In the genomic region with DNA sequence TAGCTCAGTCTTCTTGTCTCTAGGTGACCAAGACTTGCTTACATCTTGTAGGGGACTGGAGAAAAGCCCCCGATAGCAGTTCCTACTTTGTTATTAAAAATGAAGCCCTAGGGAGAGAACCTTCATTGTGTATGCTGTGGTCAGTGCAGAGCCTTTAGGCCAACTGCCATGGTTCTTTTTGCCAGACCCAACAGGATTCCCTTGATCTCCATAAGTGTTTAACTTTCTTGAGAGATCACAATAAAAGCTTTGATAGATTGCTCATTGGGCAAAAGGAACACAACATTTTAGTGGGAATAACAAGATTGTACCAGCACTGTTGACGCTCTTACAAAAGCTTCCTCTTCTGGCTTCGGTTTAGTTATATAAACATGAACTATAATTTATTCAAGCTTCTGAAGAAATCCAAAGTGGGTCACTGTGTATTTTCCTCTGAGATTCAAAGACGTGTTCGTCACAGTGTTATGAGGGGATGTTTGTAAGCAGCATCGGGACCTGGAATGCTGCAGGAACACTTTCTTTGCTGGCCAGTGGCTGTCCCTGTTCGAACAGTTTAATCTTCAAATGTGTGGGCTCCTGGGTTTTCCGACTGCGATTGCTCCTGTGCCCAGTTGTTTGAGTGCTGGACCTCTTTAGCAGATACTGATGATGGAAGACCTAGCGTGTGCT, we compare ENCODE assay signal across 23 mouse cellular contexts. TPM values are rescaled to one million over a fixed set of nuclear protein-coding genes. Genes with fewer than 3 reads are reported as not detected.
DNase-seq lines count a peak whose midpoint lies in the region; ATAC-seq and TF ChIP-seq lines count a peak whose summit lies in the region.
"Had no signal": no experiment of that assay in that cellular context is flagged by ENCODE, and none has a peak within 500 bp of the region (broad histone marks: within the 10 kb centered on the region; RNA-seq: fewer than 3 reads in every experiment).

No protein-coding gene starts in this region.

- peak; percentile 13 for DNase-seq in cerebellum, adult 9-10 months
- no peak for DNase-seq in cerebellum, postnatal 36 days
- DNase-seq in kidney, postnatal 0 days (ENCODE audit: low spot score): peak; percentile 49
- no peak for DNase-seq in kidney, adult 18-20 months
- no peak for DNase-seq in lung, postnatal 14 days
- no peak for DNase-seq in gastrocnemius, postnatal 14 days
- DNase-seq: adrenal gland, postnatal 25 days; kidney, adult 11 months; kidney, postnatal 4 days; right cerebral cortex, postnatal 14 days; thymus, adult 2 months had no signal

- intact Hi-C loops in gastrocnemius, postnatal 14 days (cut with DNase I; ENCODE audit: low total_unique reads): no loop called here

- no peaks in the 10 kb centered on the region for H3K27me3 ChIP-seq in kidney, postnatal 0 days (ENCODE audit: insufficient read depth, low read length)
- H3K27me3 ChIP-seq in lung, embryonic 16.5 days (ENCODE audit: control insufficient read depth, insufficient read depth, low read depth, low read length): no peaks in the 10 kb centered on the region
- H3K27me3 ChIP-seq: embryonic facial prominence, embryonic 12.5 days; limb, embryonic 13.5 days; liver, embryonic 15.5 days; neural tube, embryonic 13.5 days had no signal

- H3K9ac ChIP-seq in kidney, postnatal 0 days (ENCODE audit: low read depth, low read length): no peak overlapping the region
- H3K9ac ChIP-seq in lung, embryonic 16.5 days (ENCODE audit: low read length): no peak overlapping the region
- H3K9ac ChIP-seq: embryonic facial prominence, embryonic 12.5 days; limb, embryonic 13.5 days; liver, embryonic 15.5 days; neural tube, embryonic 13.5 days had no signal

- 72% methylated on average over 10 of the region's 10 CpGs for WGBS in kidney, postnatal 0 days
- 52% methylated on average over 10 of the region's 10 CpGs for WGBS in lung, embryonic 16.5 days

- H3K4me3 ChIP-seq in kidney, postnatal 0 days (replicated peaks; ENCODE audit: low read depth, low read length): no peak overlapping the region
- H3K4me3 ChIP-seq in lung, embryonic 16.5 days (ENCODE audit: low read length): no peak overlapping the region
- H3K4me3 ChIP-seq in cortical plate, adult 2 months (ENCODE audit: insufficient read depth, low read length): no peak overlapping the region
- H3K4me3 ChIP-seq: embryonic facial prominence, embryonic 12.5 days; erythroblast, embryonic 14.5 days; limb, embryonic 13.5 days; liver, embryonic 15.5 days; neural tube, embryonic 13.5 days had no signal

- ATAC-seq in kidney, postnatal 0 days (replicated peaks; ENCODE audit: low FRiP score, low read depth): no peak
- peak; percentile 36; the same call in 1 of the 2 replicates for ATAC-seq in lung, embryonic 16.5 days (ENCODE audit: low read depth)
- ATAC-seq: forebrain, embryonic 14.5 days had no signal

- TF ChIP-seq POLR2A in cortical plate, adult 2 months (IDR thresholded peaks at IDR 0.05; ENCODE audit: extremely low read depth, insufficient read depth, low read length): no peak

- TF ChIP-seq CTCF in kidney, postnatal 0 days (IDR thresholded peaks at IDR 0.05; ENCODE audit: low read depth): no peak
- no peak for TF ChIP-seq CTCF in cortical plate, adult 2 months (IDR thresholded peaks at IDR 0.05; ENCODE audit: extremely low read depth, insufficient read depth, low read length)

- no peaks in the 10 kb centered on the region for H3K36me3 ChIP-seq in kidney, postnatal 0 days (ENCODE audit: insufficient read depth, low read length)
- H3K36me3 ChIP-seq in lung, embryonic 16.5 days (ENCODE audit: control insufficient read depth, insufficient read depth, low read length): no peaks in the 10 kb centered on the region
- H3K36me3 ChIP-seq: embryonic facial prominence, embryonic 12.5 days; G1E; limb, embryonic 13.5 days; liver, embryonic 15.5 days; neural tube, embryonic 13.5 days had no signal

- H3K4me2 ChIP-seq in kidney, postnatal 0 days (ENCODE audit: low read length): peak overlapping the region; percentile 30
- H3K4me2 ChIP-seq in lung, embryonic 16.5 days (ENCODE audit: low read depth, low read length): peak overlapping the region; percentile 22; the same call in 1 of the 2 replicates
- H3K4me2 ChIP-seq: embryonic facial prominence, embryonic 12.5 days; limb, embryonic 13.5 days; liver, embryonic 15.5 days; midbrain, embryonic 11.5 days; neural tube, embryonic 13.5 days had no signal

- no peaks in the 10 kb centered on the region for H3K9me3 ChIP-seq in kidney, postnatal 0 days (replicated peaks; ENCODE audit: low read length)
- no peaks in the 10 kb centered on the region for H3K9me3 ChIP-seq in lung, embryonic 16.5 days (ENCODE audit: control insufficient read depth, low read length)
- H3K9me3 ChIP-seq: embryonic facial prominence, embryonic 12.5 days; limb, embryonic 13.5 days; liver, embryonic 15.5 days; neural tube, embryonic 13.5 days had no signal

- H3K4me1 ChIP-seq in kidney, postnatal 0 days (replicated peaks; ENCODE audit: insufficient read depth, low read length): no peaks in the 10 kb centered on the region
- H3K4me1 ChIP-seq in lung, embryonic 16.5 days (replicated peaks; ENCODE audit: control insufficient read depth, insufficient read depth, low read length): peaks cover 4% of the 10 kb centered on the region; the same call in 1 of the 2 replicates
- H3K4me1 ChIP-seq in cortical plate, adult 2 months (ENCODE audit: control insufficient read depth, insufficient read depth, low read length): peaks cover 5% of the 10 kb centered on the region; the same call in 1 of the 2 replicates
- H3K4me1 ChIP-seq: embryonic facial prominence, embryonic 12.5 days; limb, embryonic 13.5 days; liver, embryonic 15.5 days; neural tube, embryonic 13.5 days had no signal

- H3K27ac ChIP-seq in kidney, postnatal 0 days: 0 out of 2 replicates have a peak overlapping the region, but pooled peaks have one; percentile 34
- H3K27ac ChIP-seq in lung, embryonic 16.5 days (ENCODE audit: low read length): peak overlapping the region; percentile 12; the same call in 1 of the 2 replicates
- 0 out of 2 replicates have a peak overlapping the region, but pooled peaks have one; percentile 47 for H3K27ac ChIP-seq in cortical plate, adult 2 months (ENCODE audit: insufficient read depth, low read length)
- H3K27ac ChIP-seq: embryonic facial prominence, embryonic 12.5 days; limb, embryonic 13.5 days; liver, embryonic 15.5 days; neural tube, embryonic 13.5 days had no signal

RNA-seq across cellular contexts. Expression of gene Gpc6, which starts 54.7 kb away (rescaled TPM):
- 46.3 and 46.4 TPM in 2 replicates for polyA plus RNA-seq in kidney, postnatal 0 days (2015; fragmentation: Nextera tagmentation; extraction: Ambion mirVana)
- polyA plus RNA-seq in lung, embryonic 16.5 days (2015; fragmentation: Nextera tagmentation; extraction: Ambion mirVana): 25.6 and 26.1 TPM in 2 replicates
- polyA plus RNA-seq in cortical plate, adult 2 months (2012; rRNA removed): 4.7 and 5.0 TPM in 2 replicates
- total RNA-seq in gastrocnemius, postnatal 14 days (2021): 1 to 10 TPM; 7.7 to 9.6 TPM
- total RNA-seq: common myeloid progenitor, adult 5-6 weeks; hematopoietic stem cell, adult 5-6 weeks had no signal
- polyA plus RNA-seq: erythroblast, embryonic 14.5 days; G1E had no signal

Comparison
In these comparisons a context has a peak if more than half of its experiments do, and no peak if none do; other contexts are left out.
1. DNase-seq: peak in cerebellum, adult 9-10 months (single experiment) and kidney, postnatal 0 days (single experiment); none in cerebellum, postnatal 36 days (0 of 2), kidney, adult 18-20 months (single experiment), lung, postnatal 14 days (single experiment) and gastrocnemius, postnatal 14 days (single experiment).
2. Peak in every context shown above with its lines, with median percentiles within 50 percentile points of each other: H3K27ac ChIP-seq.